Mouse (Mus musculus) limb, embryonic 14.5 days (tissue): ENCODE measurements around the gene Ppm1h. TPM values are rescaled to one million over a fixed set of nuclear protein-coding genes. Genes with fewer than 3 reads are reported as not detected.

ENCODE experiments used
- ATAC-seq: fragments of 200-750 bp; cut with Nextera tagmentation; 2 replicates; pipeline ENCODE4 v1.8.0; 2017; ENCODE audit warnings: low read depth, moderate number of reproducible peaks, moderate TSS enrichment; ENCODE audit not compliant: low FRiP score
- DNase-seq: peaks from one replicate; pipeline ENCODE4 v3.0.0-alpha.2; 2015; ENCODE audit warnings: low spot score
- H3K27ac ChIP-seq: fragments of 300-500 bp; sonication (generic); replicated peaks from 2 replicates; pipeline ENCODE4 v1.5.1; 2014; ENCODE audit warnings: low read depth, mild to moderate bottlenecking, low read length, moderate library complexity, mixed read lengths
- H3K27me3 ChIP-seq: fragments of 300-500 bp; sonication (generic); 2 replicates; pipeline ENCODE4 v1.6.1; 2014; ENCODE audit warnings: low read length, mixed read lengths; ENCODE audit not compliant: control insufficient read depth, insufficient read depth
- H3K36me3 ChIP-seq: fragments of 300-500 bp; sonication (generic); 2 replicates; pipeline ENCODE4 v1.6.1; 2014; ENCODE audit warnings: mild to moderate bottlenecking, low read length, moderate library complexity, mixed read lengths; ENCODE audit not compliant: control insufficient read depth, insufficient read depth
- H3K4me1 ChIP-seq: fragments of 300-500 bp; sonication (generic); 2 replicates; pipeline ENCODE4 v1.6.1; 2014; ENCODE audit warnings: antibody characterized with exemption, low read length, mixed read lengths; ENCODE audit not compliant: control insufficient read depth, insufficient read depth
- H3K4me2 ChIP-seq: fragments of 300-500 bp; sonication (generic); replicated peaks from 2 replicates; pipeline ENCODE4 v1.6.1; 2014; ENCODE audit warnings: low read depth, mild to moderate bottlenecking, low read length, moderate library complexity; ENCODE audit not compliant: severe bottlenecking
- H3K4me3 ChIP-seq: fragments of 300-500 bp; sonication (generic); replicated peaks from 2 replicates; pipeline ENCODE4 v1.5.1; 2014; ENCODE audit warnings: low read length
- H3K9ac ChIP-seq: fragments of 300-500 bp; sonication (generic); 2 replicates; pipeline ENCODE4 v1.6.1; 2014; ENCODE audit warnings: mild to moderate bottlenecking, low read depth, low read length, moderate library complexity; ENCODE audit not compliant: severe bottlenecking
- H3K9me3 ChIP-seq: fragments of 300-500 bp; sonication (generic); 2 replicates; pipeline ENCODE4 v1.6.1; 2016; ENCODE audit warnings: low read length; ENCODE audit not compliant: control insufficient read depth
- POLR2A ChIP-seq: fragments of 200-500 bp; IDR thresholded peaks from 2 replicates; pipeline ENCODE4 v1.8.0; 2012; ENCODE audit warnings: inconsistent platforms, mild to moderate bottlenecking, moderate library complexity, borderline replicate concordance; ENCODE audit not compliant: insufficient read depth, insufficient read length; ENCODE audit errors: extremely low read depth
- WGBS: fragments of 180-500 bp; shearing (Covaris S2); extraction: QIAGEN DNeasy Blood & Tissue Kit; methylation state at CpG from one replicate; pipeline ENCODE4 v1.1.7; 2014; 5-methylcytosine and 5-hydroxymethylcytosine counted together
- polyA plus RNA-seq, 2 experiments: library from polyadenylated mRNA; depleted of rRNA in 1 of 2; stranded (reverse) in 1 of 2; unstranded in 1 of 2; fragments of >200 nt; fragmentation: Nextera tagmentation in 1 of 2; extraction: Ambion mirVana in 1 of 2; gene quantifications; 2 replicates each; pipeline versions ENCODE4 v1.2.1 to v1.2.3; 2012 to 2014

Gene Ppm1h
- polyA plus RNA-seq, 2 experiments = 2.2 to 3.4 TPM

- Histone ChIP-seq H3K4me1 (peaks cover 19% of the 10 kb centered on the region), H3K27me3 (no peaks in the 10 kb centered on the region), H3K4me2 (no peak overlapping the region), H3K9me3 (no peaks in the 10 kb centered on the region), H3K9ac (no peak overlapping the region), H3K27ac (no peak overlapping the region), H3K4me3 (no peak overlapping the region), H3K36me3 (no peaks in the 10 kb centered on the region)
- ATAC-seq = no peak
- TF ChIP-seq POLR2A = no peak
- WGBS = 89% methylated on average over 10 of the region's 10 CpGs
- DNase-seq = no peak
Observed at GRCm38 (mm10) chr10:122939546-122939945, 261.0 kb downstream of the Ppm1h start.

GRCm38 (mm10) chr10:122942771-122943170 is 264.2 kb downstream of the Ppm1h start:
- no peak for DNase-seq
- Histone ChIP-seq H3K9ac (no peak overlapping the region), H3K27ac (no peak overlapping the region), H3K4me1 (peaks cover 19% of the 10 kb centered on the region), H3K27me3 (no peaks in the 10 kb centered on the region), H3K4me3 (no peak overlapping the region), H3K4me2 (no peak overlapping the region), H3K9me3 (no peaks in the 10 kb centered on the region), H3K36me3 (no peaks in the 10 kb centered on the region)
- no peak for ATAC-seq
- no peak for TF ChIP-seq POLR2A
- 57% methylated on average over 7 of the region's 7 CpGs for WGBS

DNA sequence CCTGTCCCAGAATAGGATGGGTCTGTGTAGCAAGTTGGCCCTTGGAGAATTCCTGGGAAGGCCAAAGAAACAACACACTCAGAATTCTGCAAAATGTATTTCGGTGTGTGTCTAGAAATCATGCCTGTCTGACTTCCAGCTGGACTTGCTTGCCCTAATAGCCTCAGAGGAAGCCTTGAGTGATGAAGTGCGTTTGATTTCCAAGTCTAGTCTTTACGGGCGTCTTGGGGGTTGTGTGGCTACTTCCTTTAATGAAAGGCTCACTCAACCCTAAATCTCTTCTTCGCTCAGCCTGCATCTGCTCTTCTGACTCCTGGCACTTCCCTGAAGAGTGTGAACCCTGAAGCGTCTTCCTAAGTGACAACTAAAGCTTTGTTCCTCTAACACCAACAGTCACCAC is 265.3 kb downstream of the Ppm1h start:
- no peaks in the 10 kb centered on the region for H3K36me3 ChIP-seq
- H3K4me3 ChIP-seq = no peak overlapping the region
- H3K27me3 ChIP-seq = no peaks in the 10 kb centered on the region
- H3K4me2 ChIP-seq = no peak overlapping the region
- H3K4me1 ChIP-seq = peaks cover 19% of the 10 kb centered on the region
- no peak for ATAC-seq
- H3K27ac ChIP-seq = no peak overlapping the region
- H3K9me3 ChIP-seq = no peaks in the 10 kb centered on the region
- TF ChIP-seq POLR2A = no peak
- peak; percentile 56 for DNase-seq
- H3K9ac ChIP-seq = no peak overlapping the region
- WGBS = 17% methylated on average over 6 of the region's 6 CpGs

DNA sequence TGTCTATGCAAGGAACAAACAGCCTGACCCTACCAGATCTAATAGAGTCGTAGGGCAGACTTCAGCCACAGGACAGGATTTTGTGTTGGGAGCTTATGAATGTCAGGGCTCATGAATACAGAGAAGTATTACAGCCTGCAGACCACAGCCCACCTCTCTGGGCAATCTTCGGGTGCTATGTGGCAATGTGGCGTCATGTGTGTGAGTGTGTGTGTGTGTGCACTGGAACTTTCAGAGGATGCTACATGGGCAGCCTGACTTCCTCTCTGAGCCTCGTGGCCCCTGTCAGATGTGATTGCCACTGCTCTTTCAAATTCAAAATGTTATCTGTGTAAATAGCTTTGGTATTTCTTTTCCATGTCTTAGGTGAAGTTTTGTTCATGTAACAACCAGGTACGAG is 266.3 kb downstream of the Ppm1h start:
- Histone ChIP-seq H3K27me3 (no peaks in the 10 kb centered on the region), H3K9me3 (no peaks in the 10 kb centered on the region), H3K4me1 (peaks cover 19% of the 10 kb centered on the region), H3K4me2 (no peak overlapping the region), H3K27ac (no peak overlapping the region), H3K9ac (no peak overlapping the region), H3K36me3 (no peaks in the 10 kb centered on the region), H3K4me3 (no peak overlapping the region)
- no peak for TF ChIP-seq POLR2A
- DNase-seq (no peak), ATAC-seq (no peak)
- 60% methylated on average over 5 of the region's 5 CpGs for WGBS

- H3K27ac ChIP-seq = no peak overlapping the region
- 67% methylated on average over 6 of the region's 6 CpGs for WGBS
- H3K9me3 ChIP-seq = no peaks in the 10 kb centered on the region
- no peaks in the 10 kb centered on the region for H3K36me3 ChIP-seq
- DNase-seq (no peak), ATAC-seq (no peak)
- no peak overlapping the region for H3K4me3 ChIP-seq
- no peak overlapping the region for H3K9ac ChIP-seq
- no peaks in the 10 kb centered on the region for H3K27me3 ChIP-seq
- H3K4me2 ChIP-seq = no peak overlapping the region
- no peaks in the 10 kb centered on the region for H3K4me1 ChIP-seq
- TF ChIP-seq POLR2A = no peak
Observed at GRCm38 (mm10) chr10:122950966-122951365, 272.4 kb downstream of the Ppm1h start.

DNA sequence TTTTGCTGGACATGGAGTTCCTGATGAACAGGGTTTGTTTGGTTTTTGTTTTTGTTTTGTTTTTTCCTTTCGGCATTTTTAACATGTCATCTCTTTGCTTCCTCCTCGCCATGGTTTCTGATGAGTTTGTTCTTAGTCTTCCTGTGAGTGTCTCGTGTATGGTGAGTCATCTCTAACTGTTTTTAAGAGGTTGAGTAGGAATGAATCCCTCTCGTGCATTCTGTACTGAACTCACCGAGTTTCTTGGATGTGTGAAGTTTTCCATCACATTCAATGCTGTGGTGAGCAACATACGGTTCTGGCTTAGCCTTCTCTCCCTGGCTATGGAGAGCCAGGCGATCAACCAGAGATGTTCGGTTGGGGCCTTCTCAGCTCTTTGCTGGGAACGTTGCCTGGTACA is 275.0 kb downstream of the Ppm1h start:
- DNase-seq (no peak), ATAC-seq (no peak)
- TF ChIP-seq POLR2A = no peak

More for the DNA sequence above, 275.0 kb downstream of the Ppm1h start:
- Histone ChIP-seq H3K9me3 (no peaks in the 10 kb centered on the region), H3K9ac (no peak overlapping the region), H3K36me3 (no peaks in the 10 kb centered on the region), H3K4me1 (no peaks in the 10 kb centered on the region), H3K27me3 (no peaks in the 10 kb centered on the region), H3K27ac (no peak overlapping the region), H3K4me3 (no peak overlapping the region), H3K4me2 (no peak overlapping the region)
- WGBS = 91% methylated on average over 9 of the region's 9 CpGs
